Mouse (Mus musculus): ENCODE results near the gene Polr2l. TPM values are rescaled to one million over a fixed set of nuclear protein-coding genes. Genes with fewer than 3 reads are reported as not detected.

Polr2l gene
- polyA plus RNA-seq, 2 experiments: 32.1 to 61.0 TPM

- Histone ChIP-seq H3K9me3 (ENCODE audit: control insufficient read depth, low read length) (no peaks in the 10 kb centered on the region), H3K4me1 (ENCODE audit: control insufficient read depth, insufficient read depth, low read length) (peaks cover 20% of the 10 kb centered on the region), H3K4me2 (replicated peaks; ENCODE audit: low read depth, low read length, severe bottlenecking) (no peak overlapping the region), H3K27me3 (ENCODE audit: control insufficient read depth, insufficient read depth, low read length) (peaks cover 7% of the 10 kb centered on the region; the same call in 1 of the 2 replicates), H3K27ac (replicated peaks; ENCODE audit: low read depth, low read length) (no peak overlapping the region), H3K9ac (ENCODE audit: low read depth, low read length, severe bottlenecking) (no peak overlapping the region), H3K4me3 (replicated peaks; ENCODE audit: low read length) (no peak overlapping the region), H3K36me3 (ENCODE audit: control insufficient read depth, insufficient read depth, low read length) (no peaks in the 10 kb centered on the region)
- no peak for DNase-seq (ENCODE audit: low spot score)
- TF ChIP-seq POLR2A (IDR thresholded peaks at IDR 0.05; ENCODE audit: borderline replicate concordance, extremely low read depth, insufficient read depth, insufficient read length): no peak
- ATAC-seq (ENCODE audit: low FRiP score, low read depth): no peak
- 49% methylated on average over 2 of the region's 2 CpGs for WGBS
Observed at GRCm38 (mm10) chr7:141485186-141485585, 10.3 kb upstream of the Polr2l start.

- no peaks in the 10 kb centered on the region for H3K36me3 ChIP-seq (ENCODE audit: control insufficient read depth, insufficient read depth, low read length)
- H3K4me3 ChIP-seq (replicated peaks; ENCODE audit: low read length): no peak overlapping the region
- peaks cover 20% of the 10 kb centered on the region for H3K4me1 ChIP-seq (ENCODE audit: control insufficient read depth, insufficient read depth, low read length)
- ATAC-seq (ENCODE audit: low FRiP score, low read depth) (no peak), DNase-seq (ENCODE audit: low spot score) (no peak)
- peaks cover 7% of the 10 kb centered on the region; the same call in 1 of the 2 replicates for H3K27me3 ChIP-seq (ENCODE audit: control insufficient read depth, insufficient read depth, low read length)
- no peak overlapping the region for H3K27ac ChIP-seq (replicated peaks; ENCODE audit: low read depth, low read length)
- H3K9ac ChIP-seq (ENCODE audit: low read depth, low read length, severe bottlenecking): no peak overlapping the region
- no peaks in the 10 kb centered on the region for H3K9me3 ChIP-seq (ENCODE audit: control insufficient read depth, low read length)
- no peak for TF ChIP-seq POLR2A (IDR thresholded peaks at IDR 0.05; ENCODE audit: borderline replicate concordance, extremely low read depth, insufficient read depth, insufficient read length)
- WGBS: 58% methylated on average over 4 of the region's 5 CpGs
- H3K4me2 ChIP-seq (replicated peaks; ENCODE audit: low read depth, low read length, severe bottlenecking): no peak overlapping the region
Observed at GRCm38 (mm10) chr7:141484186-141485120, 9.5 kb upstream of the Polr2l start.

- Histone ChIP-seq H3K4me2 (replicated peaks; ENCODE audit: low read depth, low read length, severe bottlenecking) (no peak overlapping the region), H3K27ac (replicated peaks; ENCODE audit: low read depth, low read length) (no peak overlapping the region), H3K27me3 (ENCODE audit: control insufficient read depth, insufficient read depth, low read length) (peaks cover 7% of the 10 kb centered on the region; the same call in 1 of the 2 replicates), H3K4me3 (replicated peaks; ENCODE audit: low read length) (no peak overlapping the region), H3K36me3 (ENCODE audit: control insufficient read depth, insufficient read depth, low read length) (no peaks in the 10 kb centered on the region), H3K9me3 (ENCODE audit: control insufficient read depth, low read length) (no peaks in the 10 kb centered on the region), H3K9ac (ENCODE audit: low read depth, low read length, severe bottlenecking) (no peak overlapping the region), H3K4me1 (ENCODE audit: control insufficient read depth, insufficient read depth, low read length) (peaks cover 20% of the 10 kb centered on the region)
- DNase-seq (ENCODE audit: low spot score) (no peak), ATAC-seq (ENCODE audit: low FRiP score, low read depth) (no peak)
- no peak for TF ChIP-seq POLR2A (IDR thresholded peaks at IDR 0.05; ENCODE audit: borderline replicate concordance, extremely low read depth, insufficient read depth, insufficient read length)
- WGBS: 81% methylated on average over 5 of the region's 6 CpGs
Observed at GRCm38 (mm10) chr7:141483114-141483653, 8.3 kb upstream of the Polr2l start.

GRCm38 (mm10) chr7:141482531-141483024 is 7.6 kb upstream of the Polr2l start:
- DNase-seq (ENCODE audit: low spot score) (no peak), ATAC-seq (ENCODE audit: low FRiP score, low read depth) (no peak)
- Histone ChIP-seq H3K27me3 (ENCODE audit: control insufficient read depth, insufficient read depth, low read length) (peaks cover 7% of the 10 kb centered on the region; the same call in 1 of the 2 replicates), H3K9me3 (ENCODE audit: control insufficient read depth, low read length) (no peaks in the 10 kb centered on the region), H3K4me3 (replicated peaks; ENCODE audit: low read length) (peak overlapping the region; percentile 56), H3K36me3 (ENCODE audit: control insufficient read depth, insufficient read depth, low read length) (no peaks in the 10 kb centered on the region), H3K4me1 (ENCODE audit: control insufficient read depth, insufficient read depth, low read length) (peaks cover 25% of the 10 kb centered on the region), H3K9ac (ENCODE audit: low read depth, low read length, severe bottlenecking) (peak overlapping the region; percentile 50; the same call in 1 of the 2 replicates), H3K27ac (replicated peaks; ENCODE audit: low read depth, low read length) (no peak overlapping the region), H3K4me2 (replicated peaks; ENCODE audit: low read depth, low read length, severe bottlenecking) (peak overlapping the region; percentile 96)
- 10% methylated on average over 11 of the region's 11 CpGs for WGBS
- no peak for TF ChIP-seq POLR2A (IDR thresholded peaks at IDR 0.05; ENCODE audit: borderline replicate concordance, extremely low read depth, insufficient read depth, insufficient read length)
